ENCODE assay signal across 22 mouse cellular contexts in genomic region chr13:48164586-48164985, GRCm38 (mm10).
"Had no signal": no experiment of that assay in that cellular context is flagged by ENCODE, and none has a peak within 500 bp of the region (broad histone marks: within the 10 kb centered on the region; RNA-seq: fewer than 3 reads in every experiment).

No protein-coding gene starts in this region.

- H3K9ac ChIP-seq: lung, embryonic 15.5 days; midbrain, embryonic 12.5 days; neural tube, embryonic 13.5 days; neural tube, embryonic 15.5 days had no signal

- H3K27me3 ChIP-seq: lung, embryonic 15.5 days; megakaryocyte, embryonic 14.5 days; midbrain, embryonic 12.5 days; neural tube, embryonic 13.5 days; neural tube, embryonic 15.5 days had no signal

- H3K4me3 ChIP-seq: lung, embryonic 15.5 days; midbrain, embryonic 10.5 days; midbrain, embryonic 12.5 days; myocyte; neural tube, embryonic 13.5 days; neural tube, embryonic 15.5 days had no signal

- H3K4me1 ChIP-seq: lung, embryonic 15.5 days; megakaryocyte, embryonic 14.5 days had no signal

- H3K4me2 ChIP-seq: lung, embryonic 15.5 days; midbrain, embryonic 12.5 days; neural tube, embryonic 13.5 days; neural tube, embryonic 15.5 days had no signal

- ATAC-seq: lung, postnatal 0 days; midbrain, embryonic 16.5 days had no signal

- H3K36me3 ChIP-seq: lung, embryonic 15.5 days; midbrain, embryonic 10.5 days; midbrain, embryonic 12.5 days; neural tube, embryonic 13.5 days; neural tube, embryonic 15.5 days had no signal

- H3K9me3 ChIP-seq: lung, embryonic 15.5 days; midbrain, embryonic 10.5 days; midbrain, embryonic 12.5 days; neural tube, embryonic 13.5 days; neural tube, embryonic 15.5 days had no signal

- DNase-seq: lung, adult 2 months; lung, postnatal 14 days; lung, postnatal 36 days; midbrain, embryonic 14.5 days; retina, postnatal 1 day; right cerebral cortex, adult 18-20 months; right cerebral cortex, postnatal 25 days; right cerebral cortex, postnatal 4 days; spleen, adult 18-20 months; thymus, adult 18-20 months; thymus, postnatal 14 days; thymus, postnatal 36 days had no signal

- H3K27ac ChIP-seq: lung, embryonic 15.5 days; macrophage; midbrain, embryonic 10.5 days; midbrain, embryonic 12.5 days; neural tube, embryonic 13.5 days; neural tube, embryonic 15.5 days had no signal
